Mouse (Mus musculus): ENCODE measurements around the gene Dock1.

DNA sequence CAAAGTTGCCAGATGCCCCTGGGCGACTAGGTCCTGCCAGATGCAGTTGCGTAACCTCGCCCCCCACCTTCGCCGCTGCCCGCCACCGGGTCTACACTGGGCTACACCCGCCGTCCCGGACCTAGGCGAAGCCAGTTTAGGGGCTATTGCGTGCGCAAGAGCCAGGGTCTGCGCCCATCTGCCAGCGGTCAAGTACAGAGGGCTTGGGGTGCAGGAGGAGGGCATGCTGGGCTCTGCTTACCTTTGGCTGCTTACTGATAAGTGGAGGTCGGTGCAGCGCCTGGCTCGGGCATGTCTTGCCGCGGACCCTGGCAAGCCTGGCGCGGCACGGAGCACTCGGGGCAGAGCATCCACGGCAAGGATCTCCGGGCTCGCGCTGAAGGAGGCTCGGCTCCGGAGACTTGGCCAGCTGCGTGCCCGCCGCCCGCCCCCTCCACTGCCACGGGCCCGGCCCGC is 267.0 kb downstream of the Dock1 start:
- no peak for TF ChIP-seq POLR2A (IDR thresholded peaks at IDR 0.05; ENCODE audit: low read depth, low read length)
- no peak for TF ChIP-seq CTCF (IDR thresholded peaks at IDR 0.05; ENCODE audit: borderline replicate concordance, insufficient read depth, low read length)

Data from embryonic fibroblast, embryonic 13.5 days (primary cell).